Mouse (Mus musculus) forebrain, embryonic 12.5 days (tissue): ENCODE results near the gene Tspan4. TPM values are rescaled to one million over a fixed set of nuclear protein-coding genes. Genes with fewer than 3 reads are reported as not detected.

Experiments
- ATAC-seq: fragments of 200-750 bp; cut with Nextera tagmentation; 2 replicates; pipeline ENCODE4 v1.8.0; 2017; ENCODE audit warnings: moderate TSS enrichment; ENCODE audit not compliant: low FRiP score
- H3K27ac ChIP-seq: fragments of 300-500 bp; sonication (generic); 2 replicates; pipeline ENCODE4 v1.5.1; 2016; ENCODE audit warnings: mild to moderate bottlenecking
- H3K27me3 ChIP-seq: fragments of 300-500 bp; sonication (generic); 2 replicates; pipeline ENCODE4 v1.6.1; 2016; ENCODE audit warnings: mild to moderate bottlenecking
- H3K36me3 ChIP-seq: fragments of 300-500 bp; sonication (generic); replicated peaks from 2 replicates; pipeline ENCODE4 v1.6.1; 2016; ENCODE audit warnings: mild to moderate bottlenecking
- H3K4me1 ChIP-seq: fragments of 300-500 bp; sonication (generic); 2 replicates; pipeline ENCODE4 v1.6.1; 2016
- H3K4me2 ChIP-seq: fragments of 300-500 bp; sonication (generic); 2 replicates; pipeline ENCODE4 v1.6.1; 2016; ENCODE audit warnings: mild to moderate bottlenecking, moderate library complexity
- H3K4me3 ChIP-seq: fragments of 300-500 bp; sonication (generic); replicated peaks from 2 replicates; pipeline ENCODE4 v1.5.1; 2016; ENCODE audit warnings: mild to moderate bottlenecking
- H3K9ac ChIP-seq: fragments of 300-500 bp; sonication (generic); 2 replicates; pipeline ENCODE4 v1.6.1; 2016; ENCODE audit warnings: mild to moderate bottlenecking
- H3K9me3 ChIP-seq: fragments of 300-500 bp; sonication (generic); 2 replicates; pipeline ENCODE4 v1.6.1; 2016
- WGBS: fragments of 180-500 bp; shearing (Covaris S2); methylation state at CpG from one replicate; pipeline ENCODE4 v1.1.7; 2016; 5-methylcytosine and 5-hydroxymethylcytosine counted together
- polyA plus RNA-seq: library from polyadenylated mRNA; unstranded; fragments of >200 nt; fragmentation: Nextera tagmentation; extraction: Ambion mirVana; gene quantifications from 2 replicates; pipeline ENCODE4 v1.2.1, GENCODE M21; 2016

Gene Tspan4
- polyA plus RNA-seq = 18.8 and 24.2 TPM in 2 replicates

DNA sequence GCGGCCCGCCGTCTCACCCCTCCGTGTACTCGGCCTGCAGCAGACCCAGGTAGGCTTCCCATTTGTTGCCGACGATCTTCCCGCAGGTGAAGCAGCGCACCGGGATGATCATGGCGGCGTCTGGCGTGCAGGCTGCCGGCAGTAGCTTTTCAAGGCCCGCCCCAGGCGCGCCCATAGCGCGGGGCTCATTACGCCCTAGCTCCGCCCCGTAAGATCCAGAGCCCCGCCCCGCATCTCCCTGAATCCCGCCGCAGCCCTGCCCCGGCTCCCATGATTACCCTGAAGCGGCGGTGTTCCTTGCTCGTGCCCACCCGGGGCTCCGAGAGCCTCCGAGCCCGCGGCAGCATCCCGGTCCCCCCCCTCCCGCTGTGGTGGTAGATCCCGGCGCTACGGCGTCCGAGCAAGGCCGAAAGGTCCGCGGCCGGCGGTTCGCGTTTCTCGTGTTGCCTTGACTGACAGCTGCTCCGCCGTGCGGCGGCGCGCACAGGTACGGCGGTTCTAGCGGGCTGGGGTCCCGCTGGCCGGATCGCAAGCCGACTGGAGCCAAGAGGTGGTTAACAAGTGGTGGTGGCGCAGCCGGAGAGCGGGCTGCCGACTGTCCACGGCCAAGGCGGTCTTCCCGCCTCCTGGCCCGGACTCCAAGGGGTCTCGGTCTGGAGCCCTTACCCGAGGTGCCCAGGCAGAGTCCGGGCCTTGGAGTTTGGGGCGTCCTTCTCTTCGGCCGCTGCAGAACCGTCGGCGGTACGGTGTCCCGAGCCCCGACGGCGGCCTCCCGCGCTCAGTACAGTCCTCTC, at the start of gene Tspan4, which contains the start of gene Polr2l:
Gene Tspan4 (plus strand): TSS at position 230 of the 794 bp plus-strand sequence.
Gene Polr2l (minus strand): TSS at position 122 of the 794 bp plus-strand sequence.
- WGBS = under 1% methylated on average over 87 of the region's 87 CpGs
- Histone ChIP-seq H3K9ac (peak within 1 kb of the TSS; percentile 78), H3K36me3 (peaks cover 25% of the 10 kb centered on the region), H3K4me3 (peak within 1 kb of the TSS; percentile 64), H3K4me2 (peak within 1 kb of the TSS; percentile 91), H3K9me3 (no peaks in the 10 kb centered on the region), H3K27me3 (peaks cover 34% of the 10 kb centered on the region), H3K4me1 (peaks cover 33% of the 10 kb centered on the region), H3K27ac (peak within 1 kb of the TSS; percentile 85)
- ATAC-seq = peak; percentile 84

DNA sequence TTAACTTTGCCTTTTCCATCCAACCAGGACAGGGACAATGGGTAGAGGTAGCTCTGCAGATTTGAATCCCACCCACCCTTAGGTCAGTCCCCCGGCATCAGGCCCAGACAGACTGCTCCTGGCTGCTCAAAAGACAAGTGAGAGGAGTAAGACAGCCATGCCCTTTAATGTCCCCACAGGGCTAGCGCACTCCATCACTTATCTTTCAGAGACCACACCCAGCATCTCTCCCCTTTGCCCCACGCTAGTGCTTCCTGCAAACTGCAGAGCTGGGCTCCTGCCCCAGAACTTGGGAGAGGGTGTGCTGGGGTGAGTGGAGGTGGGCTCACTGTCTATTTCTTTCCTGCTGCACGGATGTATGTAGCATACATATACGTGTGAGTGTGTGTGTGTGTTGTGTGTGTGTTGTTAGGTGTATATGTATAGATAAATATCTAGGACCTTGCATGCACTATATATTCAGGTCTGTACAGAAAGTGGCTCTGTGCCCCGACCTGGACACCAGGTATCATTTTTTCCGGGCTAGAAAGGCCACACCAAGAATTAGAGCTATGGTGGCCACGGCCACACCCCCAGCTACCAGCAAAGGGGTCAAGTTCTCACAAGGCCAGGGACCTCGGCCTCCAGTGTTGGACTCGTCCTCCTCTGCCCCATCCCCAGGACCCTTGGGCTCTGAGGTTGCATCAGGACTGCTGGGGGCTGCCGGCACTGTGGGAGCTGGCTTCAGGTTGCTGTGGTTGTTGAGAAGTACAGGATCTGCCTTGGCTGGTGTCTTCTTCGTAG, 47.9 kb upstream of the Tspan4 start:
- ATAC-seq = no peak
- Histone ChIP-seq H3K27ac (no peak overlapping the region), H3K4me1 (peaks cover 22% of the 10 kb centered on the region), H3K9me3 (no peaks in the 10 kb centered on the region), H3K4me2 (no peak overlapping the region), H3K9ac (no peak overlapping the region), H3K4me3 (no peak overlapping the region), H3K27me3 (peaks cover 11% of the 10 kb centered on the region; the same call in 1 of the 2 replicates), H3K36me3 (peaks cover 28% of the 10 kb centered on the region)
- WGBS = 85% methylated on average over 12 of the region's 12 CpGs

DNA sequence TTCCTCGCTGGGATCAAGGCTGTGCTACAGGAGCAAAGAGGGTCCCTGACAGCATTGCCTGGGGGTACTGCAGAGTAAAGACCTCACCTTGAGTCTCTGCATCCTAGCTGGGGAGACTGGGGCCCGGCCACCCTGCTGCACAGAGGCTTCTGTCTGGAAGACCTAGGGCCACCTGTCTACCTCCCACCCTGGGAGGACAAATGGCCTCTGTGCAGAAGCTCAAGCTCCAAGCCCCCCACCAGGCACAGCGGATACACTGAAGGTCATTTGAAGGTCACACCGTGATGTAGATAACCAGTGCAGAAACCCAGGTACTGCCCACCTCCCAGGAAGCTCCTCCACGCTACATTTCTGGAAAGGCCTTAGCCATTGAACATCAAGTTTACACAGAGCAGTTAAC, 46.3 kb upstream of the Tspan4 start:
- 0 out of 2 replicates have a peak, but pooled peaks have one; percentile 7 for ATAC-seq
- peak overlapping the region; percentile 63 for H3K9ac ChIP-seq
- H3K9me3 ChIP-seq = no peaks in the 10 kb centered on the region
- H3K27me3 ChIP-seq = peaks cover 7% of the 10 kb centered on the region; the same call in 1 of the 2 replicates
- H3K4me1 ChIP-seq = peaks cover 35% of the 10 kb centered on the region
- WGBS = 50% methylated on average over 5 of the region's 5 CpGs
- peaks cover 44% of the 10 kb centered on the region for H3K36me3 ChIP-seq
- H3K4me3 ChIP-seq = peak overlapping the region; percentile 48
- H3K27ac ChIP-seq = peak overlapping the region; percentile 54; the same call in 1 of the 2 replicates
- peak overlapping the region; percentile 80 for H3K4me2 ChIP-seq

DNA sequence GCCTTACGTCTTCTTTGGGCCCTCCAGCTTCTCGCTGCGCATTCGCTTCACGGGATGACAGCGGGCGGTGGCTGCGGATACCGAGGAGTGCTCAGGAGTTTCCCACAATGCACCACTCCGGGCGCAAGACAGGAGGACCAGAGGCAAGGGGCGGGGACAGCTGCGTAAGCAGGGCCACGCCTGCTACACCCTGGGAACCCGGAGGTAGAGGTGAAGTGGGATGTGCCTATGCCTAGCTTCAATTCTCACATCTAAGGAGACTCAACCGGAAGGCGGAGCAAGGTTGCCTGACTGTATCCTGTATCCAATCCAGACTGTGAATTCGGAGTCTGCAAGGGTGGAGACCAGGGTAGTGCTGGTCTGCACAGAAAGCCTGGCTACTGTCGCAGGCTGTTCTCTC, 45.7 kb upstream of the Tspan4 start, which contains the start of gene Cend1:
Gene Cend1 (minus strand): TSS at position 182 of the 400 bp plus-strand sequence.
- 2% methylated on average over 19 of the region's 19 CpGs for WGBS
- Histone ChIP-seq H3K9me3 (no peaks in the 10 kb centered on the region), H3K9ac (peak within 1 kb of the TSS; percentile 63), H3K4me2 (peak within 1 kb of the TSS; percentile 80), H3K27me3 (peaks cover 5% of the 10 kb centered on the region; the same call in 1 of the 2 replicates), H3K27ac (peak within 1 kb of the TSS; percentile 54; the same call in 1 of the 2 replicates), H3K4me1 (peaks cover 41% of the 10 kb centered on the region), H3K36me3 (peaks cover 45% of the 10 kb centered on the region), H3K4me3 (peak within 1 kb of the TSS; percentile 48)
- peak; percentile 88 for ATAC-seq

DNA sequence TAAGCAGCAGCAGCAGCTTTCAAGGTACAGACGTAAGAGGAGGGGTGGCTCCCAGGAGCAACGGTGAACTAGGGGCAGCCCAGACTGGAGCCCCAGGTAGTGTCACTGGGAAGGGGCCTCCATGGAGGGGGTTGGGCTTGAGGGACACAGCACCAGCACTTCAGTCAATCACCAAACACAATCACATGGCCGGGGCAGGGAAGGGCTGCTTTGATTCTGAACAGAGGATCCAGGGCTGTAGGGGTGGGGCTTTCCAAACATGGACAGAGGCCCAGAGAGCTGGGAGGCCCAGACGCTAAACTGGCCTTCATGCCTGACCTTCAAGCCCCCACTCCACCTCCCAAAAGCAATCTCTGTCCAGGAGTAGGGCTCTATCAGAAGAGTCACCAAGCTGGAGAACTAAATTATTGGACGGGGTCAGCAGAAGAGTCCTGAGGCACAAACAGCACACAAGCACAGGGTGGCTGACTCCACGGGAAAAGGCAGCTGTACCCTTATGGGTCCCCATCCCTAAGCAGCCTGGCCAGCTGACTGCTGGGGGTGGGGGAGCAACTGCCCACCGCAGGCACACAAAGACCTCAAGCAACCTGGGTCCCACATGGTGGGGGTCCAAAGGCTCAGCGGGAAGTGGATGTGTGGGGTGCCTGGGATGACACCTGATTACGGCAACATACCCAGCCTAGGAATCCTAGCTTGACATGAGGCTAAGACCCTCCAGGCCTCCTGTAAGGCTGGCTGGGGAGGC, 45.0 kb upstream of the Tspan4 start:
- Histone ChIP-seq H3K9me3 (no peaks in the 10 kb centered on the region), H3K9ac (0 out of 2 replicates have a peak overlapping the region, but pooled peaks have one; percentile 63), H3K4me2 (peak overlapping the region; percentile 80), H3K4me3 (no peak overlapping the region; the same call in 1 of the 2 replicates), H3K36me3 (peaks cover 45% of the 10 kb centered on the region), H3K4me1 (peaks cover 48% of the 10 kb centered on the region), H3K27me3 (no peaks in the 10 kb centered on the region), H3K27ac (peak overlapping the region; percentile 54; the same call in 1 of the 2 replicates)
- WGBS = 64% methylated on average over 9 of the region's 9 CpGs
- no peak for ATAC-seq

DNA sequence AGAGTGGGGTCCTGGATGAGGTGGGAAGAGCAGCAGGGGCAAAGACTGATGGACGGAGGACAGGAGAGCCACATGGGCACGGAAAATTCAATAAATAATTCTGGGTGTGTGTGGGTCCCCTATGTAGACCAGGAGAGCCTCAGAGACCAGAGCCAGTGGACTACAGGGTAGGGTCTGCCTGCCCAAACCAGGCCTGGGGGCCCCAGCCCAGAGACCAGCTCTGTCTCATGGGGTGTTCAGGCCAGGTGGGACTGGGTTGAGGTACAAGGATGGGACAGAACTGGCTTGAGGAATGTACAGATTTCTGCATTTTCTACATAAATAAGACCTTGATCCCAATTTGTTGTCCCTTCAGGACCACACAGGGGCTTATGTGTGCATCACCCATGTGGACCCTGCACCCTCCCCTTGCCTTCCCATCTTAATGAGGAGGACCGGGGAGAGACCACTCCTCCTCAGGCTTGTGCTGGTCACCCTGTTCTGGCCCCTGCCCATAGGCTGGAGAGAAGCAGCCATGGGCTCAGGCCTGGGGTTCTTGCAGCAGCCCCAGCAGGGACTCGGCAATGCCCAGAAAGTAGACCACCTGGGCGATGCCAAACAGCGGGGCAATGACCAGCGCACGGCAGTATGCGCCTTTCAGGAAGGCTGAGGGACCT, 44.3 kb upstream of the Tspan4 start:
- Histone ChIP-seq H3K36me3 (peaks cover 45% of the 10 kb centered on the region), H3K4me3 (no peak overlapping the region), H3K4me1 (peaks cover 55% of the 10 kb centered on the region), H3K27ac (no peak overlapping the region), H3K9me3 (no peaks in the 10 kb centered on the region), H3K4me2 (no peak overlapping the region), H3K9ac (no peak overlapping the region), H3K27me3 (no peaks in the 10 kb centered on the region)
- no peak for ATAC-seq
- WGBS = 89% methylated on average over 9 of the region's 9 CpGs

DNA sequence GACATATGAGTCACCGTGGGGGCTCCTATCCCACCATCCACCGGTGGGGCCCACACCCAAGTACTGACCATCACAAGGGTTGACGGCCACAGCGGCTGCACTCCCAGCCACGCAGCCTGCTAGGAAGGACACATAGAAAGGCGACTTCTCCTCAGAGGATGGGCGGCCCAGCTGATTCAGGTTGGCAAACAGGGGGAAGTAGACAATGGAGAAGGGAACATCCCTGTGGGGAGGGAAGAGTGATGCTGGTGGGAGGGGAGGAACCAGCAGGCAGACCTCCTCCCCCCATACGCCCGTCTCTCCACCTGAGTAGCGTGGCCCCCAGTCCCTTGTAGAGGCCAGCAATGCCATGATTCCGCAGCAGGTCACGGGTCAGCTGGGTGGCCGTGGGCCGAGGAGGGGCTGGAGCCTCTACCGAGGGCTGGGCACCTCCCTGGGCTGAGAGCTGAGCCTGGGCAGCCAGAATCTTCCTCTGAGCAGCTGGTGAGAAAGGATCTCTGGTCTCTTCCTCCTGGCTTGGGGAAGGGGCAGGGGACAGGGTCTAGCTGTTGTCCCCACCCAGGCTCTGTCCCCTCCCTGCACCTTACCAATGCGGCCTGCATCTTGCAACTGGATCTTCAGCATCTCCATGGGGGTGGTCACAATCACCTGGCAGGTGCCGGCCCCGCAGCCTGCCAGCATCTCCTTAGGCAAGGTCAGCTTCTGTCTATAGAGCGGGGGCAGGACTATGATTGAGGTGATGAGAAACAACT, 43.4 kb upstream of the Tspan4 start:
- no peak for ATAC-seq
- H3K27me3 ChIP-seq = no peaks in the 10 kb centered on the region
- H3K4me2 ChIP-seq = no peak overlapping the region
- peaks cover 45% of the 10 kb centered on the region for H3K36me3 ChIP-seq
- H3K9me3 ChIP-seq = no peaks in the 10 kb centered on the region
- 95% methylated on average over 19 of the region's 19 CpGs for WGBS
- peaks cover 64% of the 10 kb centered on the region for H3K4me1 ChIP-seq
- H3K27ac ChIP-seq = no peak overlapping the region
- H3K4me3 ChIP-seq = no peak overlapping the region
- no peak overlapping the region for H3K9ac ChIP-seq

DNA sequence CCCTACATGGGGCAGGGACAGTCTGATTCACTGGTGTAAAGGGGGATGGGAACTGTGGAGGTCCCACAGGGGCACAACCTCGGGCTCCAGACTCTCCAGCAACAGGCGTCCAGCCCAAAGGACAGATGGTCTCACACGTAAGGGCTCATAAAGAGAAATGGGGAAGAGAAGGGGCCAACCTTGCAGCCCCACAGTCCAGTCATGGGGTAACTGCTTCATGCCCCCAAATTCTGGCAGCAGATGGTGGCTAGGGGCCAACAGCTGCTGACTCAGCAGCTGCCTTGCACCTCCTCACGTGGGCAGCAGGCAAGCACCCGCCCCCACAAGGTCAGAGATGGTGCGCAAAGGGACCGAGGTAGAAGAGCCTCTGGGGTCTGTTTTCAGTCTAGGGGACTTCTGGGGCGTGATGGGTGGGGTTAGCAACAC, 42.8 kb upstream of the Tspan4 start:
- ATAC-seq = no peak

DNA sequence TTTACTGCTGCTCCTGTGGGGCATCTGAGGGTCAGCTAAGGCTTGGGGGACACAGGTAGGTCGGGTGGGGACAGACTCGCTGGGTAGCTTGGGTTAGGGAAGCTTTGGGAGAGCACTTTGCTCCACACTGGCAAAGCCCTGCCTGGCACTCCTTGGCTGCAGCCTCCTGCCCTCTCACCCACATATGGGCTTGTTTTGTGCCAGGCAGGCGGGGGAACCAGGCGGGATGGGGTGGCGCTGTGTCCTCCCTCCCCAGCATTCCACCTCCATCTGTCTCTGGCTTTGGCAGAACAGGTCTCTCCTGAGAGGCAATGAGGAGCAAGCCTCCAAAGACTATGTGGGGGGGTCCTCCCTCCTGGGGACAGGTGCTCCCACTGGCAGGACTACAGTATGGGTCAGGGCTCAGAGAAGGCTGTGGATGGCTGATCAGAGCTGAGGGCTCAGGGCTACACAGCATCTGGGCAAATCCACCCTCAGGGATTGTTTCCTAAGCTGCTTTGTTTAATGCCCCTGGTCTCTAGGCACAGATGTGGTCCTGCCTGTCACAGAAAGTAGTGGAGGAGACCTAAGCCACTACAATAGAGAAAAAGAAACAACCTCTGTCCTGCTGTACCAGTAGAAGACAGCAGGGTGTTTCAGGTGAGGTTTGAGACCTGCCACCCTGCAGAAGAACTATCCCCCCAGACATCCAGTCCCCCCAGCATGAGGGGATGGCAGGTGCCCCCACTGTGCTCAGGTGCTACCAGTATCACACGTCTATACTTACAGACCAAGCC, 42.1 kb upstream of the Tspan4 start:
- Histone ChIP-seq H3K27me3 (no peaks in the 10 kb centered on the region), H3K9ac (peak overlapping the region; percentile 53; the same call in 1 of the 2 replicates), H3K9me3 (no peaks in the 10 kb centered on the region), H3K27ac (0 out of 2 replicates have a peak overlapping the region, but pooled peaks have one; percentile 31), H3K4me3 (no peak overlapping the region), H3K36me3 (peaks cover 39% of the 10 kb centered on the region), H3K4me2 (peak overlapping the region; percentile 64; the same call in 1 of the 2 replicates), H3K4me1 (peaks cover 71% of the 10 kb centered on the region)
- WGBS = 89% methylated on average over 6 of the region's 6 CpGs
- ATAC-seq = no peak

More for the DNA sequence above, 42.8 kb upstream of the Tspan4 start:
- Histone ChIP-seq H3K36me3 (peaks cover 40% of the 10 kb centered on the region), H3K4me2 (no peak overlapping the region), H3K4me1 (peaks cover 70% of the 10 kb centered on the region), H3K27ac (no peak overlapping the region), H3K27me3 (no peaks in the 10 kb centered on the region), H3K9me3 (no peaks in the 10 kb centered on the region), H3K4me3 (no peak overlapping the region), H3K9ac (no peak overlapping the region)
- WGBS = 89% methylated on average over 8 of the region's 8 CpGs
